ENCODE assay signal across 18 mouse cellular contexts in the genomic region with DNA sequence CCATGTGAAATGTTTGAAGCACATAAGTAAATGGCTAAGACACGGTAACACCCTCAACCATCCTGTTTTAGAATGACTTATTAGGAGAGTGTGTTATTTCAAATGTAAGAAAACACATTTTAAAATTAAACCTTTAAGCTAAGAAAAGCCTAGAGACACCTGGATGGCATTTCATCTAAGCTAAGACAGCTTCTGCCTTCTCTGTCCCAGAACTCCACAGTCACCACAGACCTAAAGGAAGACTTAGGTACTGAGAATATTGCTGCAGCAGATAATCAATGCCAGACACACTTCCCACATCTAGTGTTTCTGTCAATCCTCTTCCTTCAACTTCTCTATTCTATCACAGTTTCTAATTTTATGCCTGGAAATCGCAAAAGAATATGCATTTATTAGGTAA.
"Had no signal": no experiment of that assay in that cellular context is flagged by ENCODE, and none has a peak within 500 bp of the region (broad histone marks: within the 10 kb centered on the region; RNA-seq: fewer than 3 reads in every experiment).

No protein-coding gene starts in this region.

- H3K4me1 ChIP-seq: lung, embryonic 15.5 days; megakaryocyte, embryonic 14.5 days; midbrain, embryonic 12.5 days; neural tube, embryonic 12.5 days; stomach, embryonic 15.5 days had no signal

- DNase-seq: liver, postnatal 0 days; lung, adult 2 months; lung, postnatal 14 days; lung, postnatal 36 days; midbrain, embryonic 14.5 days; right cerebral cortex, postnatal 14 days; thymus, adult 2 months; thymus, postnatal 25 days; thymus, postnatal 4 days had no signal

- H3K9me3 ChIP-seq: lung, embryonic 15.5 days; midbrain, embryonic 12.5 days; neural tube, embryonic 12.5 days; stomach, embryonic 15.5 days had no signal

- H3K27me3 ChIP-seq: lung, embryonic 15.5 days; megakaryocyte, embryonic 14.5 days; midbrain, embryonic 12.5 days; neural tube, embryonic 12.5 days; stomach, embryonic 15.5 days had no signal

- H3K9ac ChIP-seq: liver, postnatal 0 days; lung, embryonic 15.5 days; midbrain, embryonic 12.5 days; neural tube, embryonic 12.5 days; stomach, embryonic 15.5 days had no signal

- H3K36me3 ChIP-seq: lung, embryonic 15.5 days; midbrain, embryonic 12.5 days; neural tube, embryonic 12.5 days; stomach, embryonic 15.5 days had no signal

- ATAC-seq: liver, postnatal 0 days; lung, postnatal 0 days; midbrain, embryonic 16.5 days had no signal

- H3K4me3 ChIP-seq: lung, embryonic 15.5 days; megakaryocyte, embryonic 14.5 days; midbrain, embryonic 12.5 days; neural tube, embryonic 12.5 days; stomach, embryonic 15.5 days had no signal

- H3K27ac ChIP-seq: lung, embryonic 15.5 days; macrophage; midbrain, embryonic 12.5 days; neural tube, embryonic 12.5 days; stomach, embryonic 15.5 days; stomach, postnatal 0 days had no signal

- H3K4me2 ChIP-seq: lung, embryonic 15.5 days; midbrain, embryonic 12.5 days; neural tube, embryonic 12.5 days; stomach, embryonic 15.5 days had no signal
